Mouse (Mus musculus): Measurements from ENCODE around the gene A630095N17Rik. TPM values are rescaled to one million over a fixed set of nuclear protein-coding genes. Genes with fewer than 3 reads are reported as not detected.

The A630095N17Rik gene
- polyA plus RNA-seq, 1 experiment from 2014 or later, result not detected

GRCm38 (mm10) chr1:75231224-75231623 lies 678 bp downstream of the A630095N17Rik start:
- H3K9me3 ChIP-seq (ENCODE audit: control insufficient read depth, low read length), result no peaks in the 10 kb centered on the region
- H3K4me2 ChIP-seq (ENCODE audit: low read depth, low read length), result no peak overlapping the region
- WGBS, result 73% methylated on average over 4 of the region's 4 CpGs
- DNase-seq (ENCODE audit: low spot score) (no peak), ATAC-seq (ENCODE audit: low read depth) (no peak)
- H3K27me3 ChIP-seq (replicated peaks; ENCODE audit: control insufficient read depth, insufficient read depth, low read length), result no peaks in the 10 kb centered on the region
- H3K9ac ChIP-seq (ENCODE audit: low read depth, low read length), result no peak overlapping the region
- H3K4me3 ChIP-seq (ENCODE audit: low read depth, low read length), result no peak overlapping the region
- H3K4me1 ChIP-seq (ENCODE audit: control insufficient read depth, insufficient read depth, low read length), result no peaks in the 10 kb centered on the region
- no peak overlapping the region for H3K27ac ChIP-seq (replicated peaks; ENCODE audit: low read depth, low read length)
- H3K36me3 ChIP-seq (ENCODE audit: control insufficient read depth, insufficient read depth, low read length), result no peaks in the 10 kb centered on the region

- no peak overlapping the region for H3K4me3 ChIP-seq (ENCODE audit: low read depth, low read length)
- no peak overlapping the region for H3K9ac ChIP-seq (ENCODE audit: low read depth, low read length)
- H3K27me3 ChIP-seq (replicated peaks; ENCODE audit: control insufficient read depth, insufficient read depth, low read length), result no peaks in the 10 kb centered on the region
- no peak for ATAC-seq (ENCODE audit: low read depth)
- no peaks in the 10 kb centered on the region for H3K36me3 ChIP-seq (ENCODE audit: control insufficient read depth, insufficient read depth, low read length)
- no peak for DNase-seq (ENCODE audit: low spot score)
- H3K9me3 ChIP-seq (ENCODE audit: control insufficient read depth, low read length), result no peaks in the 10 kb centered on the region
- no peak overlapping the region for H3K4me2 ChIP-seq (ENCODE audit: low read depth, low read length)
- H3K4me1 ChIP-seq (ENCODE audit: control insufficient read depth, insufficient read depth, low read length), result no peaks in the 10 kb centered on the region
- 69% methylated on average over 7 of the region's 7 CpGs for WGBS
- H3K27ac ChIP-seq (replicated peaks; ENCODE audit: low read depth, low read length), result no peak overlapping the region
Measured at GRCm38 (mm10) chr1:75230335-75230994, 1.4 kb downstream of the A630095N17Rik start.

GRCm38 (mm10) chr1:75229158-75229557 lies 2.7 kb downstream of the A630095N17Rik start:
- no peaks in the 10 kb centered on the region for H3K36me3 ChIP-seq (ENCODE audit: control insufficient read depth, insufficient read depth, low read length)
- ATAC-seq (ENCODE audit: low read depth) (no peak), DNase-seq (ENCODE audit: low spot score) (no peak)
- no peak overlapping the region for H3K4me3 ChIP-seq (ENCODE audit: low read depth, low read length)
- no peaks in the 10 kb centered on the region for H3K4me1 ChIP-seq (ENCODE audit: control insufficient read depth, insufficient read depth, low read length)
- no peaks in the 10 kb centered on the region for H3K9me3 ChIP-seq (ENCODE audit: control insufficient read depth, low read length)
- no peaks in the 10 kb centered on the region for H3K27me3 ChIP-seq (replicated peaks; ENCODE audit: control insufficient read depth, insufficient read depth, low read length)
- no peak overlapping the region for H3K9ac ChIP-seq (ENCODE audit: low read depth, low read length)
- no peak overlapping the region for H3K4me2 ChIP-seq (ENCODE audit: low read depth, low read length)
- 67% methylated on average over 4 of the region's 4 CpGs for WGBS
- no peak overlapping the region for H3K27ac ChIP-seq (replicated peaks; ENCODE audit: low read depth, low read length)

- Histone ChIP-seq H3K27me3 (replicated peaks; ENCODE audit: control insufficient read depth, insufficient read depth, low read length) (no peaks in the 10 kb centered on the region), H3K27ac (replicated peaks; ENCODE audit: low read depth, low read length) (no peak overlapping the region), H3K9me3 (ENCODE audit: control insufficient read depth, low read length) (no peaks in the 10 kb centered on the region), H3K36me3 (ENCODE audit: control insufficient read depth, insufficient read depth, low read length) (no peaks in the 10 kb centered on the region), H3K4me3 (ENCODE audit: low read depth, low read length) (no peak overlapping the region), H3K4me2 (ENCODE audit: low read depth, low read length) (no peak overlapping the region), H3K9ac (ENCODE audit: low read depth, low read length) (no peak overlapping the region), H3K4me1 (ENCODE audit: control insufficient read depth, insufficient read depth, low read length) (no peaks in the 10 kb centered on the region)
- ATAC-seq (ENCODE audit: low read depth) (no peak), DNase-seq (ENCODE audit: low spot score) (no peak)
- 56% methylated on average over 1 of the region's 1 CpGs for WGBS
Measured at GRCm38 (mm10) chr1:75227653-75228052, 4.2 kb downstream of the A630095N17Rik start.

GRCm38 (mm10) chr1:75226138-75226537 lies 5.8 kb downstream of the A630095N17Rik start:
- no peak overlapping the region for H3K9ac ChIP-seq (ENCODE audit: low read depth, low read length)
- no peak overlapping the region for H3K4me2 ChIP-seq (ENCODE audit: low read depth, low read length)
- 50% methylated on average over 2 of the region's 2 CpGs for WGBS
- no peak for DNase-seq (ENCODE audit: low spot score)
- H3K9me3 ChIP-seq (ENCODE audit: control insufficient read depth, low read length), result no peaks in the 10 kb centered on the region
- H3K36me3 ChIP-seq (ENCODE audit: control insufficient read depth, insufficient read depth, low read length), result no peaks in the 10 kb centered on the region
- no peak for ATAC-seq (ENCODE audit: low read depth)
- H3K27ac ChIP-seq (replicated peaks; ENCODE audit: low read depth, low read length), result no peak overlapping the region
- H3K27me3 ChIP-seq (replicated peaks; ENCODE audit: control insufficient read depth, insufficient read depth, low read length), result peaks cover 6% of the 10 kb centered on the region
- no peak overlapping the region for H3K4me3 ChIP-seq (ENCODE audit: low read depth, low read length)
- H3K4me1 ChIP-seq (ENCODE audit: control insufficient read depth, insufficient read depth, low read length), result no peaks in the 10 kb centered on the region

GRCm38 (mm10) chr1:75225473-75225872 lies 6.4 kb downstream of the A630095N17Rik start:
- DNase-seq (ENCODE audit: low spot score) (no peak), ATAC-seq (ENCODE audit: low read depth) (no peak)
- Histone ChIP-seq H3K4me1 (ENCODE audit: control insufficient read depth, insufficient read depth, low read length) (no peaks in the 10 kb centered on the region), H3K36me3 (ENCODE audit: control insufficient read depth, insufficient read depth, low read length) (no peaks in the 10 kb centered on the region), H3K27me3 (replicated peaks; ENCODE audit: control insufficient read depth, insufficient read depth, low read length) (peaks cover 13% of the 10 kb centered on the region), H3K9me3 (ENCODE audit: control insufficient read depth, low read length) (no peaks in the 10 kb centered on the region), H3K4me3 (ENCODE audit: low read depth, low read length) (no peak overlapping the region), H3K9ac (ENCODE audit: low read depth, low read length) (no peak overlapping the region), H3K4me2 (ENCODE audit: low read depth, low read length) (no peak overlapping the region), H3K27ac (replicated peaks; ENCODE audit: low read depth, low read length) (no peak overlapping the region)
- WGBS, result 60% methylated on average over 3 of the region's 3 CpGs

GRCm38 (mm10) chr1:75223532-75223931 lies 8.4 kb downstream of the A630095N17Rik start:
- peaks cover 3% of the 10 kb centered on the region; the same call in 1 of the 2 replicates for H3K4me1 ChIP-seq (ENCODE audit: control insufficient read depth, insufficient read depth, low read length)
- no peak overlapping the region for H3K9ac ChIP-seq (ENCODE audit: low read depth, low read length)

GRCm38 (mm10) chr1:75222926-75223325 lies 9.0 kb downstream of the A630095N17Rik start:
- Histone ChIP-seq H3K36me3 (ENCODE audit: control insufficient read depth, insufficient read depth, low read length) (no peaks in the 10 kb centered on the region), H3K4me3 (ENCODE audit: low read depth, low read length) (no peak overlapping the region), H3K4me2 (ENCODE audit: low read depth, low read length) (no peak overlapping the region), H3K9me3 (ENCODE audit: control insufficient read depth, low read length) (no peaks in the 10 kb centered on the region), H3K4me1 (ENCODE audit: control insufficient read depth, insufficient read depth, low read length) (peaks cover 7% of the 10 kb centered on the region; the same call in 1 of the 2 replicates), H3K27ac (replicated peaks; ENCODE audit: low read depth, low read length) (no peak overlapping the region), H3K9ac (ENCODE audit: low read depth, low read length) (no peak overlapping the region), H3K27me3 (replicated peaks; ENCODE audit: control insufficient read depth, insufficient read depth, low read length) (peaks cover 39% of the 10 kb centered on the region)
- DNase-seq (ENCODE audit: low spot score) (no peak), ATAC-seq (ENCODE audit: low read depth) (no peak)
- WGBS, result 69% methylated on average over 6 of the region's 6 CpGs

More at GRCm38 (mm10) chr1:75223532-75223931, 8.4 kb downstream of the A630095N17Rik start:
- ATAC-seq (ENCODE audit: low read depth) (no peak), DNase-seq (ENCODE audit: low spot score) (no peak)
- Histone ChIP-seq H3K4me3 (ENCODE audit: low read depth, low read length) (no peak overlapping the region), H3K27me3 (replicated peaks; ENCODE audit: control insufficient read depth, insufficient read depth, low read length) (peaks cover 33% of the 10 kb centered on the region), H3K4me2 (ENCODE audit: low read depth, low read length) (no peak overlapping the region), H3K27ac (replicated peaks; ENCODE audit: low read depth, low read length) (no peak overlapping the region), H3K36me3 (ENCODE audit: control insufficient read depth, insufficient read depth, low read length) (no peaks in the 10 kb centered on the region), H3K9me3 (ENCODE audit: control insufficient read depth, low read length) (no peaks in the 10 kb centered on the region)
- 63% methylated on average over 6 of the region's 6 CpGs for WGBS

- Histone ChIP-seq H3K4me1 (ENCODE audit: control insufficient read depth, insufficient read depth, low read length) (peaks cover 7% of the 10 kb centered on the region; the same call in 1 of the 2 replicates), H3K36me3 (ENCODE audit: control insufficient read depth, insufficient read depth, low read length) (no peaks in the 10 kb centered on the region), H3K9ac (ENCODE audit: low read depth, low read length) (no peak overlapping the region), H3K27me3 (replicated peaks; ENCODE audit: control insufficient read depth, insufficient read depth, low read length) (peaks cover 52% of the 10 kb centered on the region), H3K9me3 (ENCODE audit: control insufficient read depth, low read length) (no peaks in the 10 kb centered on the region), H3K27ac (replicated peaks; ENCODE audit: low read depth, low read length) (no peak overlapping the region), H3K4me2 (ENCODE audit: low read depth, low read length) (no peak overlapping the region), H3K4me3 (ENCODE audit: low read depth, low read length) (no peak overlapping the region)
- ATAC-seq (ENCODE audit: low read depth), result no peak
- DNase-seq (ENCODE audit: low spot score), result no peak
- WGBS, result 69% methylated on average over 3 of the region's 3 CpGs
Measured at GRCm38 (mm10) chr1:75221538-75221937, 10.4 kb downstream of the A630095N17Rik start.

Measured in embryonic facial prominence, embryonic 14.5 days (tissue).